Mouse (Mus musculus): ENCODE results near the gene Nrp1.

Nrp1 gene

GRCm38 (mm10) chr8:128471186-128471585 lies 112.8 kb downstream of the Nrp1 start:
- no peak for DNase-seq

- peak in 1 of 2 experiments; percentile 9 for DNase-seq
Observed at GRCm38 (mm10) chr8:128472871-128473270, 114.5 kb downstream of the Nrp1 start.

- no peak for DNase-seq
Observed at GRCm38 (mm10) chr8:128473456-128474239, 115.2 kb downstream of the Nrp1 start.

GRCm38 (mm10) chr8:128474614-128475013 lies 116.2 kb downstream of the Nrp1 start:
- DNase-seq: no peak

- peak in 1 of 2 experiments; percentile 13 for DNase-seq
Observed at GRCm38 (mm10) chr8:128476206-128476605, 117.8 kb downstream of the Nrp1 start.

GRCm38 (mm10) chr8:128478017-128478416 lies 119.6 kb downstream of the Nrp1 start:
- no peak for DNase-seq

GRCm38 (mm10) chr8:128479309-128480013 lies 121.1 kb downstream of the Nrp1 start:
- DNase-seq: no peak

GRCm38 (mm10) chr8:128480896-128481665 lies 122.7 kb downstream of the Nrp1 start:
- no peak for DNase-seq

- DNase-seq: no peak
Observed at GRCm38 (mm10) chr8:128483344-128483743, 124.9 kb downstream of the Nrp1 start.

GRCm38 (mm10) chr8:128484720-128485124 lies 126.3 kb downstream of the Nrp1 start:
- no peak for DNase-seq

- DNase-seq: no peak
Observed at GRCm38 (mm10) chr8:128486043-128486442, 127.6 kb downstream of the Nrp1 start.

GRCm38 (mm10) chr8:128487966-128488931 lies 129.8 kb downstream of the Nrp1 start:
- no peak for DNase-seq

- DNase-seq: no peak
Observed at GRCm38 (mm10) chr8:128489351-128489750, 130.9 kb downstream of the Nrp1 start.

- DNase-seq: peak in 1 of 2 experiments; percentile 47
Observed at GRCm38 (mm10) chr8:128491126-128492067, 133.0 kb downstream of the Nrp1 start.

GRCm38 (mm10) chr8:128493801-128494200 lies 135.4 kb downstream of the Nrp1 start:
- DNase-seq: no peak

GRCm38 (mm10) chr8:128498836-128499235 lies 140.4 kb downstream of the Nrp1 start:
- DNase-seq: no peak

GRCm38 (mm10) chr8:128504136-128504829 lies 145.9 kb downstream of the Nrp1 start:
- no peak for DNase-seq

GRCm38 (mm10) chr8:128505866-128506265 lies 147.5 kb downstream of the Nrp1 start:
- no peak for DNase-seq

- no peak for DNase-seq
Observed at GRCm38 (mm10) chr8:128508723-128509122, 150.3 kb downstream of the Nrp1 start.

GRCm38 (mm10) chr8:128511021-128511420 lies 152.6 kb downstream of the Nrp1 start:
- no peak for DNase-seq

Measured in cerebellum, postnatal 25 days (tissue).